Mouse (Mus musculus): Measurements from ENCODE around the gene Fastkd5.
"Not testable (repeated sequence)": the region's sequence is repeated elsewhere in the genome, so short reads cannot be mapped to it uniquely, and the experiment has no call there.

Gene Fastkd5

GRCm38 (mm10) chr2:130583902-130584560 is 45.8 kb downstream of the Fastkd5 start:
- in situ Hi-C loops (cut with MboI; ENCODE audit: low pct_unique_long_range_greater_than_20kb in 1 of 2, low sequenced_read_pairs in 2 of 2, unreplicated experiment in 1 of 2), result no loop called here

- in situ Hi-C loops (cut with MboI; ENCODE audit: low pct_unique_long_range_greater_than_20kb in 1 of 2, low sequenced_read_pairs in 2 of 2, unreplicated experiment in 1 of 2), result no loop called here
Observed at GRCm38 (mm10) chr2:130582552-130582951, 47.3 kb downstream of the Fastkd5 start, which contains the start of gene Avp. Avp (minus strand) TSS chr2:130582554.

GRCm38 (mm10) chr2:130581201-130581600 is 48.6 kb downstream of the Fastkd5 start:
- in situ Hi-C loops (cut with MboI; ENCODE audit: low pct_unique_long_range_greater_than_20kb in 1 of 2, low sequenced_read_pairs in 2 of 2, unreplicated experiment in 1 of 2), result no loop called here

- in situ Hi-C loops (cut with MboI; ENCODE audit: low pct_unique_long_range_greater_than_20kb in 1 of 2, low sequenced_read_pairs in 2 of 2, unreplicated experiment in 1 of 2), result no loop called here
Observed at GRCm38 (mm10) chr2:130579791-130580190, 50.0 kb downstream of the Fastkd5 start.

- in situ Hi-C loops (cut with MboI; ENCODE audit: low pct_unique_long_range_greater_than_20kb in 1 of 2, low sequenced_read_pairs in 2 of 2, unreplicated experiment in 1 of 2), result no loop called here
Observed at GRCm38 (mm10) chr2:130578148-130578547, 51.7 kb downstream of the Fastkd5 start.

- in situ Hi-C loops (cut with MboI; ENCODE audit: low pct_unique_long_range_greater_than_20kb in 1 of 2, low sequenced_read_pairs in 2 of 2, unreplicated experiment in 1 of 2), result no loop called here
Observed at GRCm38 (mm10) chr2:130577632-130578031, 52.2 kb downstream of the Fastkd5 start.

- in situ Hi-C loops (cut with MboI; ENCODE audit: low pct_unique_long_range_greater_than_20kb in 1 of 2, low sequenced_read_pairs in 2 of 2, unreplicated experiment in 1 of 2), result no loop called here
Observed at GRCm38 (mm10) chr2:130577021-130577420, 52.8 kb downstream of the Fastkd5 start.

- in situ Hi-C loops (cut with MboI; ENCODE audit: low pct_unique_long_range_greater_than_20kb in 1 of 2, low sequenced_read_pairs in 2 of 2, unreplicated experiment in 1 of 2), result not testable (repeated sequence)
Observed at GRCm38 (mm10) chr2:130576564-130576963, 53.3 kb downstream of the Fastkd5 start.

- in situ Hi-C loops (cut with MboI; ENCODE audit: low pct_unique_long_range_greater_than_20kb in 1 of 2, low sequenced_read_pairs in 2 of 2, unreplicated experiment in 1 of 2), result no loop called here
Observed at GRCm38 (mm10) chr2:130575873-130576272, 54.0 kb downstream of the Fastkd5 start, which contains the start of gene Oxt. Oxt (plus strand) TSS chr2:130576173.

GRCm38 (mm10) chr2:130574960-130575359 is 54.9 kb downstream of the Fastkd5 start:
- in situ Hi-C loops (cut with MboI; ENCODE audit: low pct_unique_long_range_greater_than_20kb in 1 of 2, low sequenced_read_pairs in 2 of 2, unreplicated experiment in 1 of 2), result no loop called here

GRCm38 (mm10) chr2:130569926-130570325 is 59.9 kb downstream of the Fastkd5 start:
- in situ Hi-C loops (cut with MboI; ENCODE audit: low pct_unique_long_range_greater_than_20kb in 1 of 2, low sequenced_read_pairs in 2 of 2, unreplicated experiment in 1 of 2), result no loop called here

GRCm38 (mm10) chr2:130568921-130569320 is 60.9 kb downstream of the Fastkd5 start:
- in situ Hi-C loops (cut with MboI; ENCODE audit: low pct_unique_long_range_greater_than_20kb in 1 of 2, low sequenced_read_pairs in 2 of 2, unreplicated experiment in 1 of 2), result no loop called here

GRCm38 (mm10) chr2:130564983-130565382 is 64.8 kb downstream of the Fastkd5 start:
- in situ Hi-C loops (cut with MboI; ENCODE audit: low pct_unique_long_range_greater_than_20kb in 1 of 2, low sequenced_read_pairs in 2 of 2, unreplicated experiment in 1 of 2), result no loop called here

GRCm38 (mm10) chr2:130564063-130564462 is 65.8 kb downstream of the Fastkd5 start:
- in situ Hi-C loops (cut with MboI; ENCODE audit: low pct_unique_long_range_greater_than_20kb in 1 of 2, low sequenced_read_pairs in 2 of 2, unreplicated experiment in 1 of 2), result no loop called here
